Mouse (Mus musculus): ENCODE data around the gene Olfr474.
"Not testable (repeated sequence)": the region's sequence is repeated elsewhere in the genome, so short reads cannot be mapped to it uniquely, and the experiment has no call there.

Gene Olfr474

GRCm38 (mm10) chr7:107954343-107954742 is at the start of gene Olfr474:
Gene Olfr474 (plus strand): TSS chr7:107954643.
- DNase-seq, result no peak

DNA sequence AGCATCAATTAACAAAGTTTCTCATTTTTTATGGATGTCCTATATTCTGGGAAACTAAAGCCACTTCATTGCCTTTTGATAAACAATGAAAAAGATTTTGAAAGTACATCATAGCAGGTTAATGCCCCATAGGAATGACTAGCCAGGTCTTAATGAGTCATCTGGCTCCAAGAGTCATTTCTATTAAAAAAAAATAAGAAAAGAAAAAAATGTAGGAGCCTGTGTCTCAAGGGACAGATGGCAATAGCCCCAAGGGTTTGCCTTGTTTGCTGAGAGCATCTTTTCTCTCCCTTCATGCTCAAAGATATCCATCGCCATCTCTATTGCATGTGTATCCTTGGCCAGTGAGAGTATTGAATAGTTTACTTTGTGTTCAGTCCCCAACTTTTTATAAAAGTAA is 24.3 kb upstream of the Olfr474 start, which contains the start of gene Olfr473:
Gene Olfr473 (plus strand): TSS at position 301 of the 400 bp plus-strand sequence.
- no peak for DNase-seq

DNA sequence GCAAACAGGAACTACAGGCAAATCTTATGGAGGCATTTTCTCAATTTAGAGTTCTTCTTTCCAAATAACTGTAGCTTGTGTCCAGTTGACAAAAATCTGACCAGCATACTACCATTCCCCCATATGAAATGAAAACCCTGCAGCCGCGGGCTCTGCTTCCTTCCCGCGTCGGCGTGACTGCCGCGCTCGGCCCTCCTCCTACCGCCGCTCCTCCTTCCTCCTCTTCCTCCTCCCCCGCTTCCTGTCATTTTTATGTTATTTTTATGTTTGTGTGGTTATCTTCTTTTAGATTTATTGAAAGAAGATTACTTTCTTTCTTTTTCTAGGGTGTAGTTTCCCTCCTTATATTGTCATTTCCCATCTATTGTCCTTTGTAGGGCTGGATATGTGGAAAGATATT is 1.9 kb upstream of the Olfr474 start:
- DNase-seq, result not testable (repeated sequence)

DNA sequence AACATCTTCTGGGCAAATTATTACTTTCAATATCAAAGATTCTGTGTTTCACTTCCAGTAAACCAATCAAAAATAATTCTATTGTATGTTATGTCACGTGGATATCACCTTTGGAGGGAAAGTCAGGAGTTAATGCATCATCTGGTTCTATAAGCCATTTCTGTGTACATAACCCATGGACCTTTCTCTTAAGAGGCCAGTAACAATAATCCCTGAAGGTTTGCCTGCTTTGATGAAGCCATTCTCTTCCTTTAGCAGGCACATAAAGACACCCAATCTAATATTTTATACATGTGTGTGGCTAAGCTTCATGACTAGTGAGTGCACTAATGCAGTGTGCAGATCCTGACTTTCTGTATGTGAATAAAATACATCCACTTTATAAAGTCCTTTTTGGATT is 10.1 kb downstream of the Olfr474 start, which contains the start of gene Olfr476:
Gene Olfr476 (plus strand): TSS at position 301 of the 400 bp plus-strand sequence.
- DNase-seq, result no peak

- DNase-seq, result no peak
Observed at GRCm38 (mm10) chr7:107986393-107986792, 31.9 kb downstream of the Olfr474 start, which contains the start of gene Olfr477. Gene Olfr477 (plus strand): TSS chr7:107986693.

Data from heart, adult 11 months (tissue).